ENCODE assay signal across 8 mouse cellular contexts in genomic region chr10:128490232-128490631, GRCm38 (mm10). TPM values are rescaled to one million over a fixed set of nuclear protein-coding genes. Genes with fewer than 3 reads are reported as not detected.
DNase-seq lines count a peak whose midpoint lies in the region; ATAC-seq lines count a peak whose summit lies in the region.

No protein-coding gene starts in this region.

- H3K4me3 ChIP-seq in embryonic facial prominence, embryonic 15.5 days (replicated peaks): no peak overlapping the region
- H3K4me3 ChIP-seq in limb, embryonic 13.5 days: no peak overlapping the region

- peaks cover 62% of the 10 kb centered on the region for H3K36me3 ChIP-seq in embryonic facial prominence, embryonic 15.5 days
- H3K36me3 ChIP-seq in limb, embryonic 13.5 days: peaks cover 67% of the 10 kb centered on the region

- WGBS in embryonic facial prominence, embryonic 15.5 days: 44% methylated on average over 5 of the region's 5 CpGs
- WGBS in limb, embryonic 13.5 days: 59% methylated on average over 5 of the region's 5 CpGs

- ATAC-seq in embryonic facial prominence, embryonic 15.5 days (ENCODE audit: insufficient number of reproducible peaks, low FRiP score, low TSS enrichment, low read depth): no peak
- no peak for ATAC-seq in limb, embryonic 13.5 days (ENCODE audit: low FRiP score, low read depth)
- ATAC-seq in CD4-positive, CD25-positive, alpha-beta regulatory T cell, adult 4 months: no peak

- H3K9me3 ChIP-seq in embryonic facial prominence, embryonic 15.5 days (replicated peaks): no peaks in the 10 kb centered on the region
- H3K9me3 ChIP-seq in limb, embryonic 13.5 days: no peaks in the 10 kb centered on the region

- no peaks in the 10 kb centered on the region for H3K27me3 ChIP-seq in embryonic facial prominence, embryonic 15.5 days
- no peaks in the 10 kb centered on the region for H3K27me3 ChIP-seq in limb, embryonic 13.5 days

- DNase-seq in layer of hippocampus, adult 9-11 months: peak; percentile 54
- DNase-seq in layer of hippocampus, adult 11-12 months (ENCODE audit: low spot score): no peak
- peak; percentile 75 for DNase-seq in NIH3T3 (ENCODE audit: low read depth)
- DNase-seq in right cerebral cortex, adult 18-20 months: no peak
- DNase-seq in urinary bladder, postnatal 36 days (ENCODE audit: low spot score in 2 of 2): no peak

- no peak overlapping the region for H3K4me2 ChIP-seq in embryonic facial prominence, embryonic 15.5 days (replicated peaks)
- no peak overlapping the region for H3K4me2 ChIP-seq in limb, embryonic 13.5 days (replicated peaks)

- H3K27ac ChIP-seq in embryonic facial prominence, embryonic 15.5 days (replicated peaks): peak overlapping the region; percentile 29
- no peak overlapping the region for H3K27ac ChIP-seq in limb, embryonic 13.5 days

- peaks cover 34% of the 10 kb centered on the region for H3K4me1 ChIP-seq in embryonic facial prominence, embryonic 15.5 days
- H3K4me1 ChIP-seq in limb, embryonic 13.5 days: peaks cover 38% of the 10 kb centered on the region

- H3K9ac ChIP-seq in embryonic facial prominence, embryonic 15.5 days: no peak overlapping the region; the same call in 1 of the 2 replicates
- H3K9ac ChIP-seq in limb, embryonic 13.5 days: 0 out of 2 replicates have a peak overlapping the region, but pooled peaks have one; percentile 50

RNA-seq across cellular contexts. Expression of gene Myl6, which starts 3.7 kb away (rescaled TPM):
- polyA plus RNA-seq in embryonic facial prominence, embryonic 15.5 days (2015; fragmentation: Nextera tagmentation; extraction: Ambion mirVana): 1,219 and 1,296 TPM in 2 replicates
- 1,077 and 1,101 TPM in 2 replicates for polyA plus RNA-seq in limb, embryonic 13.5 days (2015; fragmentation: Nextera tagmentation; extraction: Ambion mirVana)
- polyA plus RNA-seq in CD4-positive, CD25-positive, alpha-beta regulatory T cell, adult 4 months (2017; shearing (Covaris generic)): 100 to 1,000 TPM; 937 to 954 TPM

RNA-seq across cellular contexts. Expression of gene Myl6b, which starts 8.3 kb away (rescaled TPM):
- 5.0 and 6.9 TPM in 2 replicates for polyA plus RNA-seq in embryonic facial prominence, embryonic 15.5 days (2015; fragmentation: Nextera tagmentation; extraction: Ambion mirVana)
- polyA plus RNA-seq in limb, embryonic 13.5 days (2015; fragmentation: Nextera tagmentation; extraction: Ambion mirVana): 4.7 and 5.0 TPM in 2 replicates
- 1 to 10 TPM; 4.3 to 5.4 TPM for polyA plus RNA-seq in CD4-positive, CD25-positive, alpha-beta regulatory T cell, adult 4 months (2017; shearing (Covaris generic))

RNA-seq across cellular contexts. Expression of gene Smarcc2, which starts 31.2 kb away (rescaled TPM):
- 85.2 and 93.6 TPM in 2 replicates for polyA plus RNA-seq in embryonic facial prominence, embryonic 15.5 days (2015; fragmentation: Nextera tagmentation; extraction: Ambion mirVana)
- 96.6 and 110 TPM in 2 replicates for polyA plus RNA-seq in limb, embryonic 13.5 days (2015; fragmentation: Nextera tagmentation; extraction: Ambion mirVana)
- 10 to 100 TPM; 45.7 to 62.7 TPM for polyA plus RNA-seq in CD4-positive, CD25-positive, alpha-beta regulatory T cell, adult 4 months (2017; shearing (Covaris generic))

RNA-seq across cellular contexts. Expression of gene Esyt1, which starts 35.4 kb away (rescaled TPM):
- polyA plus RNA-seq in embryonic facial prominence, embryonic 15.5 days (2015; fragmentation: Nextera tagmentation; extraction: Ambion mirVana): 43.3 and 44.0 TPM in 2 replicates
- polyA plus RNA-seq in limb, embryonic 13.5 days (2015; fragmentation: Nextera tagmentation; extraction: Ambion mirVana): 24.0 and 28.0 TPM in 2 replicates
- polyA plus RNA-seq in CD4-positive, CD25-positive, alpha-beta regulatory T cell, adult 4 months (2017; shearing (Covaris generic)): 10 to 100 TPM; 68.4 to 84.4 TPM

RNA-seq across cellular contexts. Expression of gene Zc3h10, which starts 57.3 kb away (rescaled TPM):
- polyA plus RNA-seq in embryonic facial prominence, embryonic 15.5 days (2015; fragmentation: Nextera tagmentation; extraction: Ambion mirVana): 15.8 and 16.0 TPM in 2 replicates
- polyA plus RNA-seq in limb, embryonic 13.5 days (2015; fragmentation: Nextera tagmentation; extraction: Ambion mirVana): 16.4 and 17.3 TPM in 2 replicates
- polyA plus RNA-seq in CD4-positive, CD25-positive, alpha-beta regulatory T cell, adult 4 months (2017; shearing (Covaris generic)): 10 to 100 TPM in 1 of 2 experiments, 1 to 10 TPM in 1; 9.2 to 11.8 TPM

Comparison
In these comparisons a context has a peak if more than half of its experiments do, and no peak if none do; other contexts are left out.
1. DNase-seq: peak in layer of hippocampus, adult 9-11 months (single experiment) and NIH3T3 (single experiment); none in layer of hippocampus, adult 11-12 months (single experiment), right cerebral cortex, adult 18-20 months (single experiment) and urinary bladder, postnatal 36 days (0 of 2).